Mouse (Mus musculus) adrenal gland, postnatal 36 days (tissue): ENCODE measurements at regions not wholly inside any gene's neighbourhood (a gene's known extent, or its start where the extent isn't known, plus 50 kb on each side); places are given as distances from the start of the nearest gene placed in this dataset.

Source experiments
- DNase-seq, 2 experiments: peaks; one replicate each; pipeline ENCODE4 v3.0.0; 2021; ENCODE audit warnings: mixed read lengths in 1 of 2

DNA sequence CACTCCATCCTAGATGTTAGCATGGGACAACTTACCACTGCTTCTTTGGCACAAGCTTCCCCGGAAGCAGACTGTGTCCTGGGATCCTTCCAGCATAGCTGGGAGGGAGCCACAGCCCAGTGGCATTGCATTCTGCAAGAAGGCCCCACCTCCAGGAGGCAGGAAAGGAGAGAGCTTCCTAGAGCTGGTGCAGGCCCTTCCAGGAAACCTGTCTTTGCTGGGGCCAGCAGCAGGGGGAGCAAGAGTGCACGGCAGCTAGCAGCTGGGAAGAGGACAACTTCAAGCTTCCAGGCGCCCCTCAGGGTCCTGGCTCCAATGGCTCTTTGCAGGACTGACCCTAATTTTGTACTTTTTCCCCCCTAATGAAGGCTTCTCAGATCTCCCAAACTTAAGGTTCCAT lies 115.4 kb upstream of the Sorcs3 start:
- peak; percentile 11 to 18 for DNase-seq

DNA sequence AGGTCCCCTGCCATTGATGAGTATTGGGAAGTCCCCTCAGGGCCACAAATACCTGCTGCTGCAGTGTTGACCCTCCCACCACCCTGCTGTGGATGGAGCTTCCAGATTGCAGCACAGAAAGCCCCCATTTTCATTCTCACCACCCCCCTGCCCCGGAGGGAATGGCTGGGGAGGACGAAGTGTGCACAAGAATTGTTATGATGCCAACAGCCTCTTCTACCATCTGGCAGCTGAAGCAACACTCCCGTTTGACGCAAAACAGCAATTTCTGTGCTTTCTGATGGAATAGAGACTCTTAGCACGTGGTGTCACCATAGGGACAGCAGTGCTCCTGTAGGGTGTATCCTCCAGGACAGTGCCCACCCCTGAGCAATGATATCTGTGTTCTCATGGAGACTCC lies 108.5 kb upstream of the Sorcs3 start:
- no peak for DNase-seq

DNA sequence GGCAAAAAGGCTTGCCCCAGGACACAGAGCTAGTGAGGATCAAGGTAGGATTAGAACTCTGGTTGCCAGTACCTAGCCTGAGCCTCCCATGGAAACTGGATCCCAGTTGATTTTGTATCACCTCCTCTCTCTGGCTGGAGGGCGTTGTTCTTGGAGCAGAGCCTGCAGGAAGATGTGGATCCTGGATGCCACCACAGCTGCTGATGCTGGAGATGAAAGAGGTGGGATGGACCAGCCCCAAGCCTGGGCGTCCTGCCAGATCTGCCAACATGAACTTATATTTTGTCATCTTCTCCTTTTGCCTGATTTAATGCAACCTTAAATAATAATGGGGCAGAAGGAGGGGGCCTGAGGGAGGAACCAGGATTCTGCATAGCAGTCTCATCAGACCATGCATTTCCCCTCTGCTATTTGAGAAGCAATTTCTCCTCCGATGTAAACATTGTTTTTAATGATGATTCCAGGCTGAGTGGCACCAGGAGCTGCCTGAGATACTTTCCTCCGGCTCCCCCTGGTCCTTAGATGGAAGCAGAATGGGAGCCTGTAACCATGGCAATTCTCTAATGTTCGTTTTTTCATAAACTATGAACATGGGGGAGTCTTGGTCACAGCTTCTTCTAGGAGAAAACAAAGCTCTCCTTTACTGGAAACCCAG lies 107.8 kb upstream of the Sorcs3 start:
- DNase-seq = no peak

DNA sequence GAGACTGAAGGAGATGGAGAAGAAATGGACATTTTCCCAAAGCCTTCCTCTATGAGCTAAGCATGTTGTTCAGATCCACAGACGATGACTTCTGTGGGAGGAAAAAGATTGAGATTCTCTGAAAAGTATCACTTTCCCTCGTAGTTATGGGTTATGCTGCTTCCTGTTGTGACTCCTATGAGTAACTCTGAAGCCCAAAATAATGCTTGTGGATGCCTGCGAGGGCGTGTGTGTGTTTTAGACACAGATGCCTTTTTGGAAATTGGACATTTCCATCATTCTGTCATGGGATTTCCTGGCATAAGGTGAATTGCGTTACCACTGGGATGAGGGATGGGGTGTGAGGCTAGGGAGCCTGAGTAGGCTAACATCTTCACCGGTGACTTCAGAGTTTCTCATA lies 104.8 kb upstream of the Sorcs3 start:
- no peak for DNase-seq

GRCm38 (mm10) chr19:48115155-48115554 lies 90.7 kb upstream of the Sorcs3 start:
- no peak for DNase-seq

- no peak for DNase-seq
These were observed 90.1 kb upstream of the Sorcs3 start for GRCm38 (mm10) chr19:48115728-48116127.

DNA sequence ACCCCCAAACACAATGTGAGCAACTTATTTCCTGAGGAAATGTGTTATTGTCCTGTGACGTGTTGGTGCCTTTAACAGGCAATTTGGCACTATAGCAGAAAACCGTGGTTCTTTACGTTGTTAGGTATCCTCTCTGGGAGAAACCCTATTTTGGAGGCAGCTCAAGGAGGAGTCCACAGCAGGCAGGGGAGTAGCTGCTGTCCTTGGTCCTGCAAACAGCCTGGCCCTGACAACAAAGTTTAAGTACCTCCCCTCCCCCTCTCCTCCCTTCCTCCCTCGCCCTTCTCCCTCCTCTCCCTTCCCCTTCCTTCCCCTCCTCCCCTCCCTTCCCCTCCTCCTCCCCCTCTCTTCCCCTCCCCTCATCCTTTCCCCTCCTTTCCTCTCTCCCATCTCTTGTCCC lies 89.1 kb upstream of the Sorcs3 start:
- no peak for DNase-seq

- DNase-seq = no peak
These were observed 88.2 kb upstream of the Sorcs3 start for GRCm38 (mm10) chr19:48117646-48118045.

GRCm38 (mm10) chr19:48122281-48122680 lies 83.5 kb upstream of the Sorcs3 start:
- DNase-seq = no peak

- DNase-seq = no peak
These were observed 82.0 kb upstream of the Sorcs3 start for GRCm38 (mm10) chr19:48123777-48124176.

GRCm38 (mm10) chr19:48125731-48126130 lies 80.1 kb upstream of the Sorcs3 start:
- DNase-seq = no peak

DNA sequence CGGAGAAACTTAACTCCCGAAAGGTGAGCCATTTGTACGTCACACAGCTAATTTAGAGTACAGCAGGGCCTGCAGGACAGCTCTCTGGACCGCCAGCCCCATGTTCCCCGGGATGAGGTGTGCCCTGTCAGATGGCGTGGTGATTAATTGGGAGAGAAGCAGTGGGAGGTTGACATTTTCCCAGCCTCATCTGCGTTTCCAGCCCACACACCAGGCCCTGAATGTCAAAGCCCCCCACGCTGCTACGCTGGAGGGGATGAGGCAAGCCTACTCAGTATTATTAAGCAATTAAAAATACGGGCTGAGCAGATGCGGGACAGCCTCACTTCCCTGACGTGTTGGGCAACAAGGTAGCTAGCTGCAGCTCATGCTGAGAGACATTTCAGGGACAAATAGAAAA lies 77.7 kb upstream of the Sorcs3 start:
- DNase-seq = no peak

DNA sequence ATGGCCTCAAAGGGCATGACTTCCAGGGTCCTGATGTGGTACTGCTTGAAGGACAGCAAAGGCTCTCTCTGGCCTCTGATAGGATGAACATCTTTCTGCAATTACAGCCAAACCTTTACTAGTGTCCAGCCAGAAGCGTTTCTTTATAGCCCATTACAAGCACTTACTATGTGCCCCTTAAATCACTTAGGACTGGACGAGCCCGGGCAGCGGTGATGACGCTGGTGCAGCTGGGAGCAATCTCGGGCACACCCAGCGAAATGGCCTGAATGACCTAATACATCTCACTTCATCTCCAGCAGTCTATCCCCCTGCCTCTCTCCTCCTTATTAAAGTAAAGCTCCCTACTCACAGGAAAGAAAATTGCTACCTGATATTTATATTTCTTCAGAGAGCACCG lies 69.6 kb upstream of the Sorcs3 start:
- DNase-seq = no peak

- DNase-seq = no peak
These were observed 61.7 kb upstream of the Sorcs3 start for GRCm38 (mm10) chr19:48144129-48144528.
